Mouse (Mus musculus) MEL (cell line): Measurements from ENCODE around the gene Tmco4.

Source experiments
- CHD2 ChIP-seq: IDR thresholded peaks from 2 replicates; pipeline ENCODE4 v1.6.1; 2011; ENCODE audit warnings: low read length, improper control_type of control experiment
- CTCF ChIP-seq, 3 experiments: IDR thresholded peaks in 2 of 3; conservative IDR thresholded peaks in 1 of 3; 2 replicates each; pipeline ENCODE4 v1.5.1; 2011 to 2012; ENCODE audit warnings: low read length in 3 of 3, low read depth in 2 of 3, mild to moderate bottlenecking in 2 of 3, improper control_type of control experiment in 1 of 3, inconsistent platforms in 1 of 3, mixed read lengths in 1 of 3, moderate library complexity in 1 of 3; ENCODE audit not compliant: control insufficient read depth in 1 of 3, insufficient read depth in 1 of 3, poor library complexity in 1 of 3, severe bottlenecking in 1 of 3
- EP300 ChIP-seq, 2 experiments: IDR thresholded peaks; 2 replicates each; pipeline ENCODE4 v1.6.1; 2011; ENCODE audit warnings: improper control_type of control experiment in 2 of 2, low read length in 2 of 2, low read depth in 1 of 2, mild to moderate bottlenecking in 1 of 2
- GATA1 ChIP-seq: IDR thresholded peaks from 2 replicates; pipeline ENCODE4 v1.6.1; 2011; ENCODE audit warnings: low read depth, low read length, improper control_type of control experiment
- MAFK ChIP-seq: IDR thresholded peaks from 2 replicates; pipeline ENCODE4 v1.6.1; 2011; ENCODE audit warnings: low read depth, mild to moderate bottlenecking, low read length, improper control_type of control experiment, borderline replicate concordance
- NELFE ChIP-seq: IDR thresholded peaks from 2 replicates; pipeline ENCODE4 v1.6.1; 2011; ENCODE audit warnings: low read depth, low read length, improper control_type of control experiment
- NRF1 ChIP-seq: IDR thresholded peaks from 2 replicates; pipeline ENCODE4 v1.6.1; 2014; ENCODE audit warnings: low read depth, mild to moderate bottlenecking, inconsistent platforms, low read length, improper control_type of control experiment, moderate library complexity; ENCODE audit not compliant: poor library complexity, insufficient read depth, severe bottlenecking
- POLR2A ChIP-seq, 2 experiments: IDR thresholded peaks; 2 replicates each; pipeline ENCODE4 v1.6.1; 2011 to 2012; ENCODE audit warnings: low read length in 2 of 2, mild to moderate bottlenecking in 2 of 2, control low read depth in 1 of 2, improper control_type of control experiment in 1 of 2, low read depth in 1 of 2, moderate library complexity in 1 of 2; ENCODE audit not compliant: control insufficient read depth in 1 of 2, insufficient read depth in 1 of 2, poor library complexity in 1 of 2
- USF1 ChIP-seq: IDR thresholded peaks from 2 replicates; pipeline ENCODE4 v1.6.1; 2014; ENCODE audit warnings: low read depth, mild to moderate bottlenecking, inconsistent platforms, low read length, improper control_type of control experiment, moderate library complexity
- ZC3H11A ChIP-seq: IDR thresholded peaks from 2 replicates; pipeline ENCODE4 v1.6.1; 2012; ENCODE audit warnings: low read depth, mild to moderate bottlenecking, inconsistent platforms, low read length, improper control_type of control experiment

- no peak for TF ChIP-seq GATA1
- TF ChIP-seq CHD2, result no peak
- no peak for TF ChIP-seq MAFK
- no peak for TF ChIP-seq EP300 (IDR thresholded peaks at IDR 0.05; ENCODE audit: low read depth in 1 of 2, low read length in 2 of 2)
- no peak for TF ChIP-seq NRF1
- TF ChIP-seq ZC3H11A, result no peak
- no peak for TF ChIP-seq NELFE
- TF ChIP-seq POLR2A (IDR thresholded peaks at IDR 0.05; ENCODE audit: control insufficient read depth in 1 of 2, insufficient read depth in 1 of 2, low read depth in 1 of 2, low read length in 2 of 2, poor library complexity in 1 of 2), result no peak
- TF ChIP-seq USF1, result no peak
- no peak for TF ChIP-seq CTCF (IDR thresholded peaks at IDR 0.05 in 2 of 3, conservative IDR thresholded peaks at IDR 0.05 in 1 of 3; ENCODE audit: control insufficient read depth in 1 of 3, insufficient read depth in 1 of 3, low read depth in 2 of 3, low read length in 3 of 3, poor library complexity in 1 of 3, severe bottlenecking in 1 of 3)
These were observed 1.3 kb upstream of the Tmco4 start for GRCm38 (mm10) chr4:138971371-138971770.
